Mouse (Mus musculus): ENCODE data around the gene Sfrp4. TPM values are rescaled to one million over a fixed set of nuclear protein-coding genes. Genes with fewer than 3 reads are reported as not detected.
"Not testable (repeated sequence)": the region's sequence is repeated elsewhere in the genome, so short reads cannot be mapped to it uniquely, and the experiment has no call there.

The Sfrp4 gene
- total RNA-seq (2021) = 1 to 10 TPM; 3.6 to 5.1 TPM
- long read RNA-seq, experiment 1, transcript Sfrp4-201 (6 exons, 1,764 nt) = major isoform, 6 of 6 reads
- long read RNA-seq, experiment 1, partial matches to known transcripts = 0 of 6 reads
- long read RNA-seq, experiment 1, other reads (novel, unspliced or antisense) = 0 of 6 reads
- long read RNA-seq, experiment 2, partial matches to known transcripts = 0 of 4 reads
- long read RNA-seq, experiment 2, other reads (novel, unspliced or antisense) = 0 of 4 reads

DNA sequence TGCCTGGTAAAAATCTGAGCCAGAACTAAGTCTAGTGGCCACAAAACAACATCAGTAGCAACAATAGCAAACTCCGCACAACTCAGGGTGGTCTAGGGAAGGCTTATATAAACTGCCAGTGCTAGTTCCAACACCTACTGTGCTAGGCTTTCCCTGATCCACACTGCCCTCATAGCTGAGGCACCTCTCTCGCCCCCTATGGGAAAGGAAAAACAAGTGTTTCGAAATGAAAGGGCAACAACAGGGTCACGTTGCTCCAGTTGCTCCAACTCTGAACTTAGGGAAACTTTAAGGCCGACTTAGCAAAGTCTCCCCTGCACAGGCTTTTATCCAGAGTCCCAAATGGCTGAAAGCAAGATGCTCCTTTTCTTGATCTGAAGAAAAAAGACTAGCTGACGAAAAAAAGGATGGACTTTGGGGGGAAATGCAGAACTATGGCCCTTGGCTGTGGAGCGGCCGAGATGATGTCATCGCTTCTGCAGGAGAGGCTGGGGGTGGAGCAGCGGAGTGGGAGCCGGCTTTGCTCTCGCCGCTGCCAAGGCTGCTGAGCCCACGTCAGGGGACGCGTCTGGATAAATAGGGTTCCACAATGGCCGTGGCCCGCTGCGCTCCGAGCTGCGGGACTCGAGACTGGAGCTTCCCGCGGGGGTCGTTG, at the start of gene Sfrp4:
Gene Sfrp4, plus strand, starts transcription at position 532 of the 655 bp plus-strand sequence.
- DNase-seq (ENCODE audit: low spot score in 2 of 2) = no peak

DNA sequence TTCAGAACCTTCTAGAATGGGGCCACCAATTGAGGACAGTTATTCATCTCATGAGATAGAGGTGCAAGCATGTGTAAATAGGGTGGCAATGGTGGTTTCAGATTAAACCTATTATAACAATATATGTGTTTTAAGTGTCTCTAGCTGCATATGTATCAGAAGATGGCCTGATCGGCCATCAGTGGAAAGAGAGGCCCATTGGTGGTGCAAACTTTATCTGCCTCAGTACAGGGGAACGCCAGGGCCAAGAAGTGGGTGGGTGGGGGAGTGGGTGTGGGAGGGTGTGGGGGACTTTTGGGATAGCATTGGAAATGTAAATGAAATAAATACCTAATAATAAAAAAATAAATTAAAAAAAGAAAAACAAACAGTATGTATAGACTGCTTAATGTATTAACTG, 48.2 kb upstream of the Sfrp4 start:
- not testable (repeated sequence) for DNase-seq (ENCODE audit: low spot score in 2 of 2)

DNA sequence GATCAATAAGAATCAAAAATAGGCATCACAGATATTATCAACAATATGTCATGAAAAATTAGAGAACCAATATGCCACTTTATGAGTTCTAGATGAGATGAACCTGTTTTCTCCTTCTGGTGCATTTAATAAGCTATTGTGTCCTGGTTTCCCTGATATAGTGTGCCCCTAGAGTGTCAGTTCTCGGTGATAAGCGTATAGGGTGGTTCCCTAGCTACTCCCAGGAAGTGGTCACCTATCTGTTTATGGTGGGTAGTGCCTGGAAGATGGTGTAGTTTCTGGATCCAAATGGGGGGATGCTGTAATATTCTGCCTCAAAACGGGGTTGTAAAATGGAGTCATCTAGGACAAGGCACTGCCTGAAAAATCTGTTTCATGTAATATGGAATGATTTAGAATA, 47.0 kb upstream of the Sfrp4 start:
- no peak for DNase-seq (ENCODE audit: low spot score in 2 of 2)

DNA sequence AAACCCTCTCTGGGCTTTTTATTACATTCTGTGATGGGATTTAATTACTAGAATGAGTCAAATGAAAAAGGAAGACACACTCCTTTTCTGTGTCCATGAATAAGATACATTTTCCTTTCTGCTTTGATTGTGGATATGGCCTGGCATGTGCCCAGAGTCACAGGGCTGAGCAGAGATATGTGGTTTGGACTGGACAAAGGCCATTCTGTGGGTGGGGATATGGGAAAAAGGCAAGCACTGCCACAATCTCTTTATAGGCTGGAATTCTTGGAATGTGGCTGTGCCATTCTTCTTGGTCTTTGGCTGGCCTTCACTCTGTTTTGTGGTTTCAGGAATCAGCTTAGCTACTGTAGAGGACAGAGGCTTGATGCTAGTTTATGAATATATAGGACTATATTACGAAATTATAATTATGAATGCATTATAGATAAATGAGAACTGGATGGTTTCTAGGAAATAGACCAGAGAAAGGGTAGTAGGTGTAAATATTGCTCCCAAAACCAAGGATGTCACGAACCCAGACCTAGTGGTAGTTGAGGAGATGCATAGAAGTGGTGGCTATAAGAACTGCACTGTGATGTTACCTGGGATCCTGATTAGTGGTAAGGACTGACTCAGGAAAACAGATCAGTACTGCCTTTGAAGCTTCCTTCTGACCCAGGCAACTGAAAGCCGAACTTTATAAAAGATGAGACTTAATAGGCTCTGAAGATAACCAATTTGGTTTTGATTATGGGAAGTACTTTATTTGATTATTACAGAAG, 31.7 kb upstream of the Sfrp4 start:
- DNase-seq (ENCODE audit: low spot score in 2 of 2) = no peak

DNA sequence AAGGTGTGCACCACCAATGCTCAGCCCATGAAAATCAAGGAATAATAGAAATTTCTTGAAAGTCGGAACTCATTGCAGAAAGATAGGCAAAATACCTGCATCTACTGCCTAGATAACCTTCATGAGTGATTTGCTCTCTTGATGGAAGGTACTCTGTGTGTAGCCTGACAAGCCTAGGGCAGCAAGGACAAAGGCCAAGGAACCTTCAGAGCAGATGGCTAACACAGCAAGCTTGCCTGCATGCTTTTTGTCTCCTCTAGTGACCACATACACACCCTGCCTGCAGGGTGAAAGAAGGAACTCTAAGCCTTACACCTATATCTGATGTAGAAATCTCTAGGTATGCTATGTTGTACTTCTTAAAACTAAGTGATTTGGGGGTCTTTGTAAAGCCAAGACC, 27.8 kb upstream of the Sfrp4 start:
- no peak for DNase-seq (ENCODE audit: low spot score in 2 of 2)

DNA sequence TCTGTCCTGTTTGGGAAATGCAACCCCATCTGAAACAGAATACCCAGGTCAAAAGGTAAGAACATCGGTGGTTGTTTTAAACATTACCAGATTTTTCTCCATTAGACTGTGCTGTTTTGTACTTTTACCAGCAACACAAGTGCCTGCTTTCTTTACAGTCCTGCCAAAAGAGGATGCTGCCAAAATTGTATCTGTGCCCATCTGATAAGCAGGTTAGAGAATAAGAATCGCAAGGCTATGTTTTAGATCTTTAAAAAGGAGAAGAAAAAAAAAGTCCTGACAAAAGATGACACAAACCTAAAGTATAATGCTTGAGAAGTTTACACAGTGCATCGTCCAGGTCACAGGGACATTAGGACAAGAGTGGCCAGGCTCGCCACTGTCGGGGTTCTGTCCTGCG, 23.7 kb upstream of the Sfrp4 start:
- DNase-seq (ENCODE audit: low spot score in 2 of 2) = no peak

DNA sequence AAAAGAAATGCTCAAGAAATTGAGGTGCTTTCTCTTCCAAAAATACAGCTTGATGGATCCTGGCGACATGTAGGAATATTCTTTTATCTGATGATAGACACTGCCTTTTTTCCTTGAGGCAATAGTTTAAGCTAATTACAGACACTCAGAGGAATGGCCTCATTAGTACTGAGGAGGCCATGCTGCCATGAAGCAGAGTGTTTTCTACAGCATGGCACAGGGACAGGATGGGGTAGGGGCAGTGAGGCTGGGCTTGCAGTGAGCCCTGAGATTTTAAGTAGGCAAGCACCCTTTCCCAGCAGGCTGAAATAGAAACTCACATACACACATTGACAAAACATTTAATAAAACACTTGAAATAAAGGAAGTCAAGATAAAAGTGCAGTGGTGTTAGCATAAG, 20.4 kb upstream of the Sfrp4 start:
- no peak for DNase-seq (ENCODE audit: low spot score in 2 of 2)

DNA sequence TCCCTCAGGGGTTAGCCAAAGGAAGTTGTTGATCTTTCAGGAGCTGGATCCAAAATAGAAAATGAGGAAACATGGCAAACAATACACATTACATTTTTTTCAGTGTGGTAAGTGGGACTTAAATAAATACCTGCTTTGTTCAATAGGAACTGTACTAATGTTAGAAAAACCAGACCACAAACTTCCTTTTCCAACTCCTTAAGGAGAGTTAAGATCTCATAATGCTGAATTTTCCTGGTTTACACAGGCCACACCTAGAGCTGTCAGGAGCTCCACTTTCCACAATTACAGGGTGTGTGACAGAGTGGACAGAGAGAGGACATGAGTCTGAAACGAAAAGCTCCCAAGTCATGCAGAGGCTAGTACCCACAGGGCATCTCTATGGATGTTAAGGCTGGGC, 19.2 kb upstream of the Sfrp4 start:
- DNase-seq (ENCODE audit: low spot score in 2 of 2) = no peak

DNA sequence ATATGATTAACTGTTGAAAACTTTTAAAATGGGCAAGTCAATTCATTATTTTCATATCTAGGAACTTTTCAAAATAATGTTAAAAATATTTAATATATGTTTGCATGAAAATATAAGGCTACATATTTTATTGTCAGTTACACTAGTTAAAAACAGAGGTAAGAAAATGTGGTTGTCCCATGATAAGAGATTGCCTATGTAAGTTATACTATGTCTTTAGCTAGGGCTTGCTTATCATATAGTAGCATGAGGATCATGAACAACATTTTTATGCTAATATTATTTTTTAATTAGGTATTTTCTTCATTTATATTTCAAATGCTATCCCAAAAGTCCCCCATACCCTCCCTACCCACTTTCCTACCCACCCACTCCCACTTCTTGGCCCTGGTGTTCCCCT, 18.0 kb upstream of the Sfrp4 start:
- no peak for DNase-seq (ENCODE audit: low spot score in 2 of 2)

DNA sequence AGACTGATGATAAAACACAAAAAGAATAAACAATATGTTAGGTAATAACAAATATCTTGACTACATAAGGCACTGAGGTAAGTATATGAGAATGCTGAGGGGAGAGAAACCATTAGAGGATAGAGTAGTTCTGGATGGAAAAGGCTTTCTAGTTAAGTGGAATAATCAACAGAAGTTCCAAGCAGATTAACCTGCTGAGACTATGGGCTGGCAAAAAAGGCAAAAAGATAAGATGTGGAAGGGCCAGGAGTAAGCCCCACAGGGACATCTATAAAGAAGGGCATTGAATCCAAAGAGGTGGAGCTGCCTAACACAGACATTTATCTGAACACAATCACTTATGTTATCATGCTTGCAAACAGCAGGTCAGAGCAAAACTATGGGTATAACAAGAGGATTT, 14.8 kb upstream of the Sfrp4 start:
- no peak for DNase-seq (ENCODE audit: low spot score in 2 of 2)

DNA sequence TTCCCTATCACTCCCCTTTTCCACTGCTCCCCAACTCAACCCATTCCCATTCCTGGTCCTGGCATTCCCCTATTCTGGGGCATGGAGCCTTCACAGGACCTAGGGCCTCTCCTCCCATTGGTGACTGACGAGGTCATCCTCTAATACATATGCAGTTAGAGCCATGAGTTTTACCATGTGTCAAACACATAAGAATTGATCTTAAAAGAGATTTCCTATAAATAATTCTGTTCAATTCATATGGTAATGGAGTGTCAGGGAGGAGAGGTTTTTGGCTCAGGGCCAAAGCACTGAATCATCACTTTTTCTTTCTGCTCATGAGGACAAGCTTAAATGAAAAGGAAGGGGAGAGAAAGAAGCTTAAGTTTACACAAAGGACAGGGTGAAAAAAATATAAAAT, 10.6 kb upstream of the Sfrp4 start:
- DNase-seq (ENCODE audit: low spot score in 2 of 2) = no peak

DNA sequence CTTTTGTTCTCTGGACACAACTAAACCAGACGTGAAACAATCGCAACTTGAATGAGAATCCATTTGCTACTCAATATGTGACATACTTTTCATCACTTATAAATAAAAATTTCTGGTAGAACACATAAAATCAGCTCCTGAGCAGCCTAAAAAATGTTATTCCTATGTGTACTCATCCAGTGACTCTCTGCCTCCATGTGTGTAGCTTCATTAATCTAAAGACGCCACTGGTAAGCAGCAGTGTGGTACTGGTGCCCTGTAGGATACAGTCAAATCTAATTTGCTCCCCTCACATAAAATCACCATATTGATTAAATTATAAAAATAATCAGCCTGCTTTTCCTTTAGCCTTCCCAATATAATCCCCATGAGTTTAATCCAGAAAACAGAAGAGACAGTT, 9.9 kb upstream of the Sfrp4 start:
- no peak for DNase-seq (ENCODE audit: low spot score in 2 of 2)

DNA sequence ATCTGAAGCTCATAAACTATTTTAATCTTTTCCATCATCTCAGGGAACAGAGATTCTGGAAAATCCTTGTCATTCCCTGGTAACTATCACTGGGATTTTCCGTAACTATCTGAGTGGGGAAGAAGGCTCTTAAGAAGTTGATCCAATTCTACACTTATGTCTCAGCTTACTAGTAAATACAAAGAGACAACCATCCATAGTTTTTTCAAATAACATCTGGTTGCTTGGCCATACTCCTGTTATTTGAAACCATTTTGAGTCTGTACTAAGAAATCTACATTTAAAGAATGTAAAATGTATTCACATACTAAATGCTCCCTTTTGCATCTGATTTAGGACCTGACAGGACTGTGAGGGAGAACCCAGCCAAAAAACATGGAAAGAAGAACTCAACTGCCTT, 9.5 kb upstream of the Sfrp4 start:
- no peak for DNase-seq (ENCODE audit: low spot score in 2 of 2)

DNA sequence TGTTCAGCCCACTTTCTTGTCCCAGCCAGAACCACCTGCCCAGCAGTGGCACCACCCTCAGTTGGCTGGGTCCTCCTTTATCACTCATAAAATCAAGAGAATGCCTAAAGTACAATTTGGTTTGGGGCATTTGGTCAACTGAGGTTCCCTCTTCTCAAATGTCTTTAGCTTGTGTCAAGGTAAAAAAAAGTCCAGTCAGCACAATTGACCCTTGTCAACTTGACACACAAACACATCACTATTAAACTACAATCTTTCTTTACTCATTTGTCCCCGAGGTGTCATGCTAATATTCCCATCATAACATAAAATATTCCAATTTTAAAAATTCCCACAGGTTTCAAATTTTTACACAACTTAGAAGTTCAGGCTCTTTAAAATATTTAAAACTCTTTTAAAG, 8.6 kb upstream of the Sfrp4 start:
- DNase-seq (ENCODE audit: low spot score in 2 of 2) = no peak

DNA sequence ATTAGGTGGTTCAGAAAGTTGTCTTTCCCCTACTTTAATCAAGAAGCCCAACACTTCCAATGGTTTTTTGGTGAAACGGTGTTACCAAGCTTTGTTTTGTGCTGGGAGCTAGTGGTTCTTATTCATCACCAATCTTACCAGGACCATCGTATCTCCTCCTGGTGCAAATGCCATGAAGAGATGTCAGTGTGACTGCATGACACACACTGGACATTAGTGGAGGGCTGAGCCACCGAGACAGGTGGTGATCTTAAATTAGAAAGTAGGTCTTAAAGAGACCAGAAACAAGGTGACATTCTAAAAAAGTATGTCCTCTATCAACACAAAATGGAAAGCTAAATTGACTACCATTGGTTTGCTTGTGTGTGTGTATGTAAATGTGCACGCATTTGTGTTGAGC, 4.8 kb upstream of the Sfrp4 start:
- no peak for DNase-seq (ENCODE audit: low spot score in 2 of 2)

DNA sequence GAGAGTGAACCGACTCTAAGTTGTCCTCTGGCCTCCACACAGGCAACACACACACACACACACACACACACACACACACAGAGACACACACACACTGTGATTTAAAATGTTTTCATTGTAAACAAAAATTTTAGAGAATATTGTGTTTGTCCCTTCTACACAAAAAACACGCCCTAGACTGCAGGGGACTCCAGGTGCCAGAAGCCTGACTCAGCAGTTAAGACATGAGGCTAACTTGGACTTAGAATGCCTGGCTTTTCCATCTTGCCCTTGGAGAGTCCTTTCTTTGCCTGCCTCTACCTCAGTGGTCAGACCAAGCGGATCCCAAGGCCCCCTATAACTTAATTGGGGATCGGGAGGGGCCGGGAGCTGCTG, 4.1 kb upstream of the Sfrp4 start:
- DNase-seq (ENCODE audit: low spot score in 2 of 2) = no peak

DNA sequence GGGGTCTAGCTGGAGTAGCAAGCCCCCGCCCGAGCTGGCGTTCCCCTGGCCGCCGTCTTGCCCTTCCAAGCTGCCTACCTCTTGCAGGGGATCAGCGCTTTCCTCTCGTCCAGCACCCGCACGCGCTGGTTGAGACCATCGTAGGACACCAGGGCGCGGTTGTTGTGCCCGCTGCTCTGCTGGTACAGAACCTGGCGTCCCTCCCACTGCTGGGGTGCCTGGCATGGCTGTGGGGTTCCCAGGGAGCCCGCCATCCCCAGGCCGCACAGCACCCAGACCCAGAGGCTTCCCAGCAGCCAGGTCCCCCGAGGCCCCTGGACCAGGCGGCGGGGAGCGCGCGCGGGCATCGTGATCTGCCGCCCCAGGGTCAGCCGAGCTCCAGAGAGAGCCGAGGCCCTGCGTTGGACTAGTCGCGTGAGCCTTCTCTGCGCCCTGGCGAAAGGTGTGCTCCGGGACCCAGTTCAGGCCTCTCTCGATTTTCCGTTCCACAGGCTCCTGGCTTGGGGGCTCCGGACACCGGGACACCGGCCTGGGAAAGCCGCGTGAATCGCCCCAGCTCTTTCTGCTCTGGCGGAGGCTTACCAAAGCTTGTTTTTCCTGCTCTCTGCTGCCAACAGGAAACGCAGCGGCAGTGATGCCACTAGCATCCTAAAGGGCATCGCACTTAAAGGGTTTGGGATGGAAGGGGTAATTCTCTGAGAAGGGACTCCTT, 3.5 kb upstream of the Sfrp4 start, which contains the start of gene Epdr1:
Gene Epdr1, minus strand, starts transcription at position 712 of the 712 bp plus-strand sequence.
- peak; percentile 26 to 37 for DNase-seq (ENCODE audit: low spot score in 2 of 2)

DNA sequence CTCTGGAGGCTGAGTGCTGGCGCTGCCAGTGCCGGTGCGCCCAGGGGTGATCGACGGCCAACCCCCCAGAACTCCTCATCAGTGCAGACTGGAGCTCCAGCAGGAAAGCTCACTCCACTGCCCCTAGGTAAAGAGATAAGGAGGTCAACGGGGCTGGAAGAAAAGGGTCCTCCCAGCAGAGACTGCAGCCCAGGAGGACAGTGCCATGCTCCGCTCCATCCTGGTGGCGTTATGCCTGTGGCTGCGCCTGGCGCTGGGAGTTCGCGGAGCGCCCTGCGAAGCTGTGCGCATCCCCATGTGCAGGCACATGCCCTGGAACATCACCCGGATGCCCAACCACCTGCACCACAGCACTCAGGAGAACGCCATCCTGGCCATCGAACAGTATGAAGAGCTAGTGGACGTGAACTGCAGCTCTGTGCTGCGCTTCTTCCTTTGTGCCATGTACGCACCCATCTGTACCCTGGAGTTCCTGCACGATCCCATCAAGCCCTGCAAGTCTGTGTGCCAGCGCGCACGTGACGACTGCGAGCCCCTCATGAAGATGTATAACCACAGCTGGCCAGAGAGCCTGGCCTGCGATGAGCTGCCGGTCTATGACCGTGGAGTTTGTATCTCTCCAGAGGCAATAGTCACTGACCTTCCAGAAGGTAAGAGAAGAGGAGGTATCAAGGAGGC, 463 bp downstream of the Sfrp4 start:
- no peak for DNase-seq (ENCODE audit: low spot score in 2 of 2)

DNA sequence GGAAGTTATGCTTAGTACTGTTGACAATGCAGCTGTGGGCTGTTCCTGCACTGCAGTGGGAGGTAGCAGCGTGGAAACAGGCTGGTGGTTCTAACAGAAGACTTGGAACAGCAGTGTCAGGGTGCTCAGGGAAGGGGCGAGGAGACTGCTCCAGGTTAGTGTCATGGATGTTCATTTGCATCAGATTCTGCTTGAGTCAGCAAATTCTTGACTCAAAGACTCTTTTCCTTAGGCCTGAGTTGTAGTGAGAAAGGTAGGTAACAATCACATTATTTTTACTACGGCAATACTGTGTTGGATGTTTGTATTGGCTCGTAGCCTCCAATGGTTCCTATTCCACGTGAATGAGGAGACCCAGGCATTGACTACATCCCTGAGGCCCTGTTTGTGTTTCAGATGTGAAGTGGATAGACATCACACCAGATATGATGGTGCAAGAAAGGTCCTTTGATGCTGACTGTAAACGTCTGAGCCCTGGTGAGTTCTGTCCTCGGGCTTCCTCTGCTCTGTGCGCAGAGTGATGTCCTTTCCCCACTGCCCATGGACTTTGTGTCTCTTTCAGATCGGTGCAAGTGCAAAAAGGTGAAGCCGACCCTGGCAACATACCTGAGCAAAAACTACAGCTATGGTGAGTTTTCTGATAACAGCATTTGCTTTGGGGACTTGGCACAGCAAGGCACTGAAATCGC, 1.9 kb downstream of the Sfrp4 start:
- DNase-seq (ENCODE audit: low spot score in 2 of 2) = no peak

DNA sequence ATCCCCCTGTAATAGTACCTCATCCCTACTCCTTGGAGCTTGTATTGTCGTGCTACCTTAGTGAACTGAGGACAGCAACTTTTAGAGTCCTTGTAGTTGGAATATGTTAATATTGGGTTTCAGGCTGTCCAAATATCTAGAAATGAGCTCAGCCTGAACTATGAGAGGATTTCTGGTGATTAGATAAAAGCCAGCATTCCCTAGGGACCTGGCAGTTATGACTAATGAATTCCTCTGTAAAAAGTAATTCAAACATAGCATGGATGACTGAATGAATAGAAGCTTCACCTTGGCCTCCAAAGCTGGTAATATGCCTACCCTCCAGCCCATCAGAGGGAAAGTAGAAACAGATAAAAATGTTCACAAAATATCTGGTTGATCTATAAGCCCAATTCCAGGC, 3.6 kb downstream of the Sfrp4 start:
- no peak for DNase-seq (ENCODE audit: low spot score in 2 of 2)
